Mouse (Mus musculus) liver, embryonic 15.5 days (tissue): ENCODE data around the gene Tnfrsf22. TPM values are rescaled to one million over a fixed set of nuclear protein-coding genes. Genes with fewer than 3 reads are reported as not detected.
"Not testable (repeated sequence)": the region's sequence is repeated elsewhere in the genome, so short reads cannot be mapped to it uniquely, and the experiment has no call there.

ENCODE experiments used
- ATAC-seq: fragments of 200-750 bp; cut with Nextera tagmentation; 2 replicates; pipeline ENCODE4 v1.8.0; 2017; ENCODE audit warnings: moderate number of reproducible peaks, mild to moderate bottlenecking, moderate library complexity; ENCODE audit not compliant: insufficient read depth
- H3K27ac ChIP-seq: fragments of 300-500 bp; sonication (generic); replicated peaks from 2 replicates; pipeline ENCODE4 v1.5.1; 2015; ENCODE audit warnings: mild to moderate bottlenecking, inconsistent platforms
- H3K27me3 ChIP-seq: fragments of 300-500 bp; sonication (generic); 2 replicates; pipeline ENCODE4 v1.6.1; 2015; ENCODE audit warnings: mild to moderate bottlenecking, inconsistent platforms
- H3K36me3 ChIP-seq: fragments of 300-500 bp; sonication (generic); replicated peaks from 2 replicates; pipeline ENCODE4 v1.6.1; 2015; ENCODE audit warnings: moderate library complexity, mild to moderate bottlenecking, inconsistent platforms
- H3K4me1 ChIP-seq: fragments of 300-500 bp; sonication (generic); replicated peaks from 2 replicates; pipeline ENCODE4 v1.6.1; 2015; ENCODE audit warnings: inconsistent platforms
- H3K4me2 ChIP-seq: fragments of 300-500 bp; sonication (generic); 2 replicates; pipeline ENCODE4 v1.6.1; 2015; ENCODE audit warnings: moderate library complexity, mild to moderate bottlenecking, inconsistent platforms
- H3K4me3 ChIP-seq: fragments of 300-500 bp; sonication (generic); replicated peaks from 2 replicates; pipeline ENCODE4 v1.5.1; 2015; ENCODE audit warnings: mild to moderate bottlenecking, inconsistent platforms
- H3K9ac ChIP-seq: fragments of 300-500 bp; sonication (generic); 2 replicates; pipeline ENCODE4 v1.6.1; 2015; ENCODE audit warnings: moderate library complexity, mild to moderate bottlenecking, inconsistent platforms
- H3K9me3 ChIP-seq: fragments of 300-500 bp; sonication (generic); replicated peaks from 2 replicates; pipeline ENCODE4 v1.6.1; 2016; ENCODE audit warnings: inconsistent platforms
- WGBS: fragments of 180-500 bp; shearing (Covaris S2); methylation state at CpG from one replicate; pipeline ENCODE4 v1.1.7; 2015; ENCODE audit warnings: mixed read lengths; ENCODE audit not compliant: insufficient replicate concordance; 5-methylcytosine and 5-hydroxymethylcytosine counted together
- polyA plus RNA-seq: library from polyadenylated mRNA; unstranded; fragments of >200 nt; fragmentation: Nextera tagmentation; extraction: Ambion mirVana; gene quantifications from 2 replicates; pipeline ENCODE4 v1.2.1, GENCODE M21; 2015

The Tnfrsf22 gene
- 0.43 and 0.58 TPM in 2 replicates for polyA plus RNA-seq

GRCm38 (mm10) chr7:143649034-143649768, at the start of gene Tnfrsf22:
Gene Tnfrsf22, minus strand, starts transcription at chr7:143649661.
- no peaks in the 10 kb centered on the region for H3K9me3 ChIP-seq
- no peaks in the 10 kb centered on the region for H3K36me3 ChIP-seq
- peaks cover 5% of the 10 kb centered on the region; the same call in 1 of the 2 replicates for H3K27me3 ChIP-seq
- H3K4me2 ChIP-seq, result peak within 1 kb of the TSS; percentile 80
- no peak within 1 kb of the TSS; the same call in 1 of the 2 replicates for H3K9ac ChIP-seq
- no peak within 1 kb of the TSS for H3K27ac ChIP-seq
- WGBS, result 4% methylated on average over 39 of the region's 39 CpGs
- ATAC-seq, result peak; percentile 69; the same call in 1 of the 2 replicates
- no peaks in the 10 kb centered on the region; the same call in 1 of the 2 replicates for H3K4me1 ChIP-seq
- peak within 1 kb of the TSS; percentile 57 for H3K4me3 ChIP-seq

GRCm38 (mm10) chr7:143696140-143696539, 46.7 kb upstream of the Tnfrsf22 start:
- H3K4me1 ChIP-seq, result no peaks in the 10 kb centered on the region
- no peaks in the 10 kb centered on the region for H3K36me3 ChIP-seq
- no peak overlapping the region for H3K9ac ChIP-seq
- H3K9me3 ChIP-seq, result no peaks in the 10 kb centered on the region
- no peak overlapping the region for H3K4me3 ChIP-seq
- no peaks in the 10 kb centered on the region for H3K27me3 ChIP-seq
- 43% methylated on average over 2 of the region's 2 CpGs for WGBS
- no peak for ATAC-seq
- no peak overlapping the region for H3K4me2 ChIP-seq
- no peak overlapping the region for H3K27ac ChIP-seq

GRCm38 (mm10) chr7:143694550-143694949, 45.1 kb upstream of the Tnfrsf22 start:
- Histone ChIP-seq H3K4me3 (no peak overlapping the region), H3K9me3 (no peaks in the 10 kb centered on the region), H3K4me1 (no peaks in the 10 kb centered on the region), H3K36me3 (no peaks in the 10 kb centered on the region), H3K27me3 (no peaks in the 10 kb centered on the region), H3K9ac (no peak overlapping the region), H3K27ac (no peak overlapping the region), H3K4me2 (no peak overlapping the region)
- ATAC-seq, result no peak
- WGBS, result 73% methylated on average over 7 of the region's 7 CpGs

GRCm38 (mm10) chr7:143692746-143693510, 43.5 kb upstream of the Tnfrsf22 start:
- no peak overlapping the region for H3K4me2 ChIP-seq
- no peaks in the 10 kb centered on the region for H3K9me3 ChIP-seq
- no peaks in the 10 kb centered on the region for H3K36me3 ChIP-seq
- no peak overlapping the region for H3K27ac ChIP-seq
- no peaks in the 10 kb centered on the region for H3K4me1 ChIP-seq
- 69% methylated on average over 12 of the region's 12 CpGs for WGBS
- H3K27me3 ChIP-seq, result no peaks in the 10 kb centered on the region
- ATAC-seq, result no peak
- no peak overlapping the region for H3K9ac ChIP-seq
- H3K4me3 ChIP-seq, result no peak overlapping the region

GRCm38 (mm10) chr7:143691909-143692308, 42.4 kb upstream of the Tnfrsf22 start:
- H3K9ac ChIP-seq, result no peak overlapping the region
- no peak overlapping the region for H3K4me3 ChIP-seq
- no peak overlapping the region for H3K27ac ChIP-seq
- H3K36me3 ChIP-seq, result no peaks in the 10 kb centered on the region
- H3K27me3 ChIP-seq, result no peaks in the 10 kb centered on the region
- H3K9me3 ChIP-seq, result no peaks in the 10 kb centered on the region
- no peaks in the 10 kb centered on the region for H3K4me1 ChIP-seq
- 80% methylated on average over 4 of the region's 4 CpGs for WGBS
- H3K4me2 ChIP-seq, result no peak overlapping the region
- no peak for ATAC-seq

- Histone ChIP-seq H3K4me1 (no peaks in the 10 kb centered on the region), H3K4me2 (no peak overlapping the region), H3K36me3 (no peaks in the 10 kb centered on the region), H3K9ac (no peak overlapping the region), H3K9me3 (no peaks in the 10 kb centered on the region), H3K27me3 (no peaks in the 10 kb centered on the region), H3K4me3 (no peak overlapping the region), H3K27ac (no peak overlapping the region)
- 72% methylated on average over 5 of the region's 5 CpGs for WGBS
- no peak for ATAC-seq
Measured at GRCm38 (mm10) chr7:143691181-143691580, 41.7 kb upstream of the Tnfrsf22 start.

GRCm38 (mm10) chr7:143689946-143690345, 40.5 kb upstream of the Tnfrsf22 start:
- WGBS, result 42% methylated on average over 4 of the region's 4 CpGs
- Histone ChIP-seq H3K27me3 (peaks cover 8% of the 10 kb centered on the region), H3K27ac (no peak overlapping the region), H3K4me3 (no peak overlapping the region), H3K4me2 (no peak overlapping the region), H3K4me1 (0 out of 2 replicates have a peak, but pooled peaks cover 5% of the 10 kb centered on the region), H3K36me3 (no peaks in the 10 kb centered on the region), H3K9me3 (no peaks in the 10 kb centered on the region), H3K9ac (no peak overlapping the region)
- ATAC-seq, result no peak

GRCm38 (mm10) chr7:143689481-143689880, 40.0 kb upstream of the Tnfrsf22 start:
- ATAC-seq, result no peak
- Histone ChIP-seq H3K4me1 (0 out of 2 replicates have a peak, but pooled peaks cover 5% of the 10 kb centered on the region), H3K9ac (no peak overlapping the region), H3K9me3 (no peaks in the 10 kb centered on the region), H3K27ac (no peak overlapping the region), H3K4me3 (no peak overlapping the region), H3K4me2 (no peak overlapping the region), H3K27me3 (peaks cover 8% of the 10 kb centered on the region), H3K36me3 (no peaks in the 10 kb centered on the region)
- WGBS, result 60% methylated on average over 7 of the region's 7 CpGs

GRCm38 (mm10) chr7:143686676-143687075, 37.2 kb upstream of the Tnfrsf22 start:
- H3K9ac ChIP-seq, ATAC-seq, H3K4me1 ChIP-seq, H3K36me3 ChIP-seq, H3K4me3 ChIP-seq, H3K27me3 ChIP-seq, H3K27ac ChIP-seq, H3K4me2 ChIP-seq, H3K9me3 ChIP-seq: not testable (repeated sequence)
- WGBS, result 39% methylated on average over 3 of the region's 3 CpGs

GRCm38 (mm10) chr7:143686191-143686590, 36.7 kb upstream of the Tnfrsf22 start:
- H3K4me1 ChIP-seq, ATAC-seq, H3K9me3 ChIP-seq, H3K9ac ChIP-seq, H3K36me3 ChIP-seq, H3K4me2 ChIP-seq, H3K4me3 ChIP-seq, H3K27me3 ChIP-seq, H3K27ac ChIP-seq: not testable (repeated sequence)
- WGBS, result 19% methylated on average over 4 of the region's 4 CpGs

- no peak within 1 kb of the TSS for H3K27ac ChIP-seq
- WGBS, result 3% methylated on average over 35 of the region's 35 CpGs
- peak; percentile 77; the same call in 1 of the 2 replicates for ATAC-seq
Measured at GRCm38 (mm10) chr7:143685359-143686067, 36.1 kb upstream of the Tnfrsf22 start, which contains the start of gene Tnfrsf23. Gene Tnfrsf23, minus strand, starts transcription at chr7:143685872.

More at GRCm38 (mm10) chr7:143685359-143686067, 36.1 kb upstream of the Tnfrsf22 start, which contains the start of gene Tnfrsf23:
- Histone ChIP-seq H3K9me3 (no peaks in the 10 kb centered on the region), H3K9ac (no peak within 1 kb of the TSS), H3K27me3 (peaks cover 8% of the 10 kb centered on the region), H3K4me3 (peak within 1 kb of the TSS; percentile 47), H3K4me2 (peak within 1 kb of the TSS; percentile 71), H3K36me3 (no peaks in the 10 kb centered on the region), H3K4me1 (0 out of 2 replicates have a peak, but pooled peaks cover 5% of the 10 kb centered on the region)
